Mouse (Mus musculus) myocyte (in vitro differentiated cells): ENCODE data around the gene Angel1.

ENCODE experiments used
- CEBPB ChIP-seq: IDR thresholded peaks from 2 replicates; pipeline ENCODE4 v1.6.1; 2011; ENCODE audit warnings: mild to moderate bottlenecking, moderate library complexity; ENCODE audit not compliant: poor library complexity, insufficient read depth, severe bottlenecking
- E2F4 ChIP-seq: IDR thresholded peaks from one replicate; pipeline ENCODE4 v1.6.1; 2011; ENCODE audit warnings: mild to moderate bottlenecking, control low read depth, moderate library complexity; ENCODE audit not compliant: insufficient read depth
- MAX ChIP-seq: IDR thresholded peaks from one replicate; pipeline ENCODE4 v1.6.1; 2011; ENCODE audit warnings: low read depth, mild to moderate bottlenecking, control low read depth
- MYOD1 ChIP-seq, 3 experiments: IDR thresholded peaks; one replicate each; pipeline ENCODE4 v1.6.1; 2011; ENCODE audit warnings: control low read depth in 2 of 3, low read depth in 2 of 3, mild to moderate bottlenecking in 2 of 3, moderate library complexity in 1 of 3; ENCODE audit not compliant: insufficient read length in 2 of 3, control insufficient read depth in 1 of 3
- MYOG ChIP-seq, 3 experiments: IDR thresholded peaks; one replicate each; pipeline ENCODE4 v1.6.1; 2011; ENCODE audit warnings: control low read depth in 2 of 3, low read depth in 2 of 3, mild to moderate bottlenecking in 2 of 3; ENCODE audit not compliant: insufficient read length in 2 of 3, control insufficient read depth in 1 of 3, insufficient read depth in 1 of 3
- POLR2A ChIP-seq: IDR thresholded peaks from one replicate; pipeline ENCODE4 v1.6.1; 2011; ENCODE audit warnings: low read depth, mild to moderate bottlenecking, control low read depth, moderate library complexity; ENCODE audit not compliant: insufficient read length
- POLR2AphosphoS2 ChIP-seq: IDR thresholded peaks from one replicate; pipeline ENCODE4 v1.6.1; 2011; ENCODE audit warnings: low read depth, control low read depth; ENCODE audit not compliant: insufficient read length
- REST ChIP-seq: IDR thresholded peaks from one replicate; pipeline ENCODE4 v1.6.1; 2011; ENCODE audit warnings: mild to moderate bottlenecking, control low read depth, moderate library complexity; ENCODE audit not compliant: insufficient read depth, insufficient read length
- SRF ChIP-seq: IDR thresholded peaks from one replicate; pipeline ENCODE4 v1.6.1; 2011; ENCODE audit warnings: low read depth; ENCODE audit not compliant: control insufficient read depth, insufficient read length
- TCF12 ChIP-seq: IDR thresholded peaks from one replicate; pipeline ENCODE4 v1.6.1; 2011; ENCODE audit warnings: mild to moderate bottlenecking, control low read depth; ENCODE audit not compliant: poor library complexity, insufficient read depth, severe bottlenecking
- USF1 ChIP-seq: IDR thresholded peaks from one replicate; pipeline ENCODE4 v1.6.1; 2011; ENCODE audit warnings: low read depth, mild to moderate bottlenecking, control low read depth, moderate library complexity

DNA sequence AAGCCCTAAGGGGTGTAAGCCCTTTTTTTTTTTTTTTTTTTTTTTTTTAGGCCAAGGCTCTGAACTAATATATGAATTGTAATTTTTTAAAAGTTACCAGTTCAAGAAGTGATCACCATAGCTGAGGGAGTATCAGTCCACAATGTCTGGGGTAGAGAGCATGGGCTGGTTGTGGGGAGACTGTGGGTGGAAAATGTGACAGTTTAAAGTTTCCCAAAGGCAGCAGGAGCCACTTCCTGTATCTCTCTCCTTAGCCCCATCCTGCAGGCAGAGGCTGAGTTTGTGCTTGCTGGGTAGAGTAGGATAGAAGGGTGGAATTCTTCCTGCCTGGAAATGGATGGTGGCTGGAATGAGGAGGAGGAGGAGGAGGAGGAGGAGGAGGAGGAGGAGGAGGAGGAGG is 32.9 kb downstream of the Angel1 start:
- no peak for TF ChIP-seq E2F4
- TF ChIP-seq USF1: no peak
- TF ChIP-seq MAX: no peak
- TF ChIP-seq POLR2A: no peak
- TF ChIP-seq REST: no peak
- no peak for TF ChIP-seq MYOD1 (IDR thresholded peaks at IDR 0.05; ENCODE audit: control insufficient read depth in 1 of 3, insufficient read length in 2 of 3, low read depth in 2 of 3)
- no peak for TF ChIP-seq TCF12
- no peak for TF ChIP-seq MYOG (IDR thresholded peaks at IDR 0.05; ENCODE audit: control insufficient read depth in 1 of 3, insufficient read depth in 1 of 3, insufficient read length in 2 of 3, low read depth in 2 of 3)
- no peak for TF ChIP-seq CEBPB
- no peak for TF ChIP-seq SRF
- TF ChIP-seq POLR2AphosphoS2: no peak
